Mouse (Mus musculus): ENCODE data around the gene Rho.

The Rho gene

DNA sequence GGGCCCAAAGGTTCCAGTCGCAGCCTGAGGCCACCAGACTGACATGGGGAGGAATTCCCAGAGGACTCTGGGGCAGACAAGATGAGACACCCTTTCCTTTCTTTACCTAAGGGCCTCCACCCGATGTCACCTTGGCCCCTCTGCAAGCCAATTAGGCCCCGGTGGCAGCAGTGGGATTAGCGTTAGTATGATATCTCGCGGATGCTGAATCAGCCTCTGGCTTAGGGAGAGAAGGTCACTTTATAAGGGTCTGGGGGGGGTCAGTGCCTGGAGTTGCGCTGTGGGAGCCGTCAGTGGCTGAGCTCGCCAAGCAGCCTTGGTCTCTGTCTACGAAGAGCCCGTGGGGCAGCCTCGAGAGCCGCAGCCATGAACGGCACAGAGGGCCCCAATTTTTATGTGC is at the start of gene Rho:
Rho (plus strand) TSS at position 110 of the 400 bp plus-strand sequence.
- no peak for DNase-seq

DNA sequence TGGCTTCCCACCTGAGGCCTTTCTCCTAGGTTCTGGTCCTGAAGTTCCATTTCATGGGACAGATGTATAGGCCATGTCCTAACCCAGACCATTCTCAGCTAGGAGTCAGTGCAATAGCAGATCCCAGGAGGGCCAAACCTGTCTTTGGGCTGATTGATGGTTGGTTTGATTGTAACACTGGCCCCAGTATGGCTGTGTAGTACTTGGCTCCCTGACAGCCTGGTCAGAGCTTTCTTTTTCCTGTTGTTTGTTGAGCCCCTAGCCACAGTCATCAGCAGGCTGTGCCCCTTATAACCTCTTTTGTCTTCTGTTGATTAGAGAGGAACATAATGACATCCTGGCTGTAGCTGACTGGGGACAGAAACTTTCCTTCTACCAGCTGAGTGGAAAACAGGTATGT is 47.5 kb upstream of the Rho start:
- DNase-seq = no peak

DNA sequence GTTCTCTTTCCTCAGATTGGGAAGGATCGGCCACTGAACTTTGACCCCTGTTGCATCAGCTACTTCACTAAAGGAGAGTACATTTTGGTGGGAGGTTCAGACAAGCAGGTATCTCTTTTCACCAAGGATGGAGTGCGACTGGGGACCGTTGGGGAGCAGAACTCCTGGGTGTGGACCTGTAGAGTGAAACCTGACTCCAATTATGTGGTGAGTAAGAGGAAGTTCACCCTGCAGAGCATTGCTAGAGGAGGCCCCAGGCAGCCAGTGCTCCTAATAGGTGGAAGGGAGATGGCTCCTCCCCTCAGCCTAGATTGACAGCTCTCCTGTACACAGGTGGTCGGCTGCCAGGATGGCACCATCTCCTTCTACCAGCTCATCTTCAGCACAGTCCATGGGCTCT is 44.7 kb upstream of the Rho start:
- peak; percentile 18 to 44 for DNase-seq

DNA sequence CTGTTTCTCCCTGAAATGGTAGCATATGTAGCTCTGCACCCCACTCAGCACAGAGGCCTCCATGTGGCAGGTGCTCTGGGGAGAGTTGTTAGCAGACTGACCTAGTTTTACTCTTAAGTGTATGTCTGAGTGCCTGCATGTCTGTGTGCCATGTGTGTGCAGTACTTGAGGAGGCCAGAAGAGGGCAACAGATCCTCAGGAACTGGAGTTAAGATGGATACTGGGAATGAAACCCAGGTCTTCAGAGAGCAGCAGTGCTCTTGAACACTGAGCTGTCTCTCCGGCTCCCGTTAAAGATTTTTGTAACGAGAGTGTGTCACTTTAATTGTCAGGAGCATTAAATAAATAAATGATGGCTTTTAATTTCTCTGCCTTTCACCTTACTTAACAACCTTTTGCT is 43.3 kb upstream of the Rho start:
- DNase-seq = peak; percentile 44 to 51

DNA sequence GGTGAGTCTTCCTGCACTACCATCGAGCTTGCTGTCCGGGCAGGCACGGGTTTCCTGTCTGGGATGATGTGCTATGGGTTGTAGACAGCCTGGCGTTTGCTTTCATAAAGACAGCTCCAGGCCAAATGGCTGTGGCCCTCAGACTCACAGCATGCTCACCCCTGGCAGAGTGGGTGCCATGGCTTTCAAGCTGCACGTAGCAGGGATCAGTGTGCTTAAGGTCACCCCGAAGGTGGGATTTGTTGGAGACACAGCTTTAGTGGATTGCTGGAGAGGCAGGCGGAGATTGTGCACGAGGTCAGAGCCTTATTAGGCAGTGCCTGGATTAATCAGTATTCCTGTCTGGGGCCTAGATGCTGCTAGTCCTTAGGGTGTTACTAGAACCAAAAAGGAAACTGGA is 40.9 kb upstream of the Rho start:
- DNase-seq = no peak

DNA sequence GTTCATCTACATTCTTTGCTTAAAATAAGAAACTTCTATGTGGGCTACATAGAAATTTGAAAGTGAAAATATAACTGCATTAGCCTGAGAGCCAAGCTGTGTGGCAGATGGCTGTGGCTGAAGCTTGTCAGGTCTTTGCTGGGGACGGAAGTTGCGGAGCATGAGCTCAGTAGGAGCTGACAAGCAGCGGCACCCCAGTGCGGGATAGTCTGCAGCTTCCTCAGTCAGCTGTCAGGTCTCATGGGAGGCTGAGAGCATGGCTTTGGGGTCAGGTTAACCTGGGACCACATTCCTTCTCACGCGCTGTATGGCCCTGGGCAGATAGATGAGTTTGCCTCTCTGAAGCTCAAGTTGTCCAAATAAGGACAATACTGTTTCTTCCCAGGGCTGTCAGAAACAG is 40.5 kb upstream of the Rho start:
- no peak for DNase-seq

DNA sequence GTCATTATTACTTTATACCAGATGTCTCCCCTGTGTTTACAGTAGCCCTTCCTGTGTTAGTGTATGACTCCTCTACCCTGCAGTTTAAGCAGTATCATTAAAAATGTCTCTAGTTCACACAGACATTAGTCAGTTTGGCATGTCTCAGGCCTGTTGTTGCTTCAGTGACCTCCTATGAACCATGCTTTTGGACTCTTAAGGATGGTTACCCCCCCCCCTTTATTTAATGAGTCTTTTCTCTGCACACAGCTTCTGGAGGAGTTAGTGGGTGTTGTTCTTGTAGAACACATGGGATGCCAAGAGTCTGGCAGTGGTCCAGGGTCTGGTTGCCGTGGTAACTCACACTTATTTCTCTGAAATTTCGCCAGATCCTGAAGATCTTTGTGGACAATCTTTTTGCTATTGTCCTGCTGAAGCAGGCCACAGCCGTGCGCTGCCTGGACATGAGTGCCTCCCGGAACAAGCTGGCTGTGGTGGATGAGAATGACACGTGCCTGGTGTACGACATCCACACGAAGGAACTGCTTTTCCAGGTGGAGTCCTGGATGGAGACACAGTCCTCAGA is 40.0 kb upstream of the Rho start:
- DNase-seq = no peak

DNA sequence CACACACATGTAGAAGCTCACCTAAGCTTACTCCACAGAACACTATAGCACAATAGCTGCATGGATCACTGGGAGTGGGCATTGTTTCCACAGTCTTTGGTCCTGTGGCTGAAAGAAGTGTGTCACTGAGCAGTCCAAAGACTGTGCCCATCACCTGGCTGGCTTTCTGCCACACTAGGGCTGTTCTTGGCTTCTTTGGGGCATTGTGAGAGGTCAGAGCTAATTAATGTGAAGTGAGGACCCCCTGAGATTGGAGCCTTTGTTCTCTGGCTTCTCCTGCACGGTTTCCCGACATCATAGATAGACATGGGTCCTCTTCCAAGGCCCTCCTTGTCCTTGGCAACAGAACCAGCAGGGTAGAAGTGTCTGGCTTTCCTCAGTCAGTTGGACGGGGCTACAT is 39.2 kb upstream of the Rho start:
- no peak for DNase-seq

DNA sequence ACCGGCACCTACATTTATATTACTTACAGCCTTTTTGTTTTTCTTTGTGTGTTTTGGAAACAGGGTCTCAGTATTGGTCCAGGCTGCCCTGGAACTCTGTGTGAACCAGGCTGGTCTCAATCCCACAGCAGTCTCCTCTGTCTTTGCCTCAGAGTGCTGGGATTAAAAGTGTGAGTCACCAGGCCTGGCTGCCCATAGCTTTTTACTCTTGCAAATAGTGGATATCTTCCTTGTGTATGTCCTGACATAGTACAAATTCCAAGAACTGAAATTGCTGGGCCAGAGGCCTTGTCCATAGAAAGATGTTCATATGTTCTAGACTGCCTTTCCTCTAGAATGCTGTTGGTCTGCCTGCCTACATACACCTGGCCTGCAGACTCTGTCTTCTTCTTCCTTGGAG is 35.2 kb upstream of the Rho start:
- no peak for DNase-seq

DNA sequence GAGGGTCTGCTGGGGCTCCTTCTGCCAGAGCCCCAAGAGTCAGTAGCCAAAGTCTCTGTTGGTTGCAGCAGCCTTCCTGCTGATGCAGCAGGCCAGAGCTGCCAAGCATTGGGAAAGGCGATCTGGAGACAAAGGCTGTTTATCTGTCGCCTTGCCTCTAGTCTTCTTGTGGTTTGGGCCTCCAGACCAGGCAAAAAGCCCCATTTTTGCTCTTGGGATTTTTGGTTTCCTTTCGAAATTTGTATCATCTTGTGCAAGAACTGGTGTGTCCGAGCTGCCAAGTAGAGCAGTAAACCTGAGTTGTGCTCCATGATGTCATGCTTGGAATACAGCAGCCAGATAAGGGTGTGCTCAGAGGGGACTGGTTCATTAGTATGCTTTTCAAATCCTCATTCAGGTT is 34.4 kb upstream of the Rho start:
- DNase-seq = no peak

DNA sequence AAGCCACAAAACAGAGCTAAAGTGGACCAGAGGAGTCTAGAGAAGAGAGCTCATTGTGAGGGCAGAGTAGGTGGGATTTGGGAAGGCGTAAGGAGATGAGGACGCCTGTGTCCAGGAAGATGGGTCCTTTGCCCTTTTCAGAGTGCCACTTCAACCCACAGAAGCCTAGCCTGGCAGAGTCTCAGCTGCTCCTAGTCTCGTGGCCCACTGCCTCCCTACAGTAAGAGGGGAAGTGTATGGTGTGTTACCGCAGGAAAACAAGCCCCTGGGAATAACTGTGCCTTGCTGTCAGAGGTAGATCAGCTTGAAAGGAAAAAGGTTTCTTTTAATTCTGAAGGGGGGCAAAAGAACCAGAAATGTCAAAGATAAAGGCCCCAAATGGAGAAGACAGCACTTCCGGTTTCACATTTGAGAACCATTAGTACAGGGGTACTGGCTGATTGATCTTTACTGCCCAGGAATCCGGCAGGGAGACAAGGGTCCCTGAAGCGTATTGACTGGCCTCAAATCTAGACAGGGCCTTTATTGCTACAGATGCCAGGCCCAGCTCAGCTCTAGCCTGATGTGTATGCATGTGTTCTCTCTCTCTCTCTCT is 33.5 kb upstream of the Rho start:
- no peak for DNase-seq

DNA sequence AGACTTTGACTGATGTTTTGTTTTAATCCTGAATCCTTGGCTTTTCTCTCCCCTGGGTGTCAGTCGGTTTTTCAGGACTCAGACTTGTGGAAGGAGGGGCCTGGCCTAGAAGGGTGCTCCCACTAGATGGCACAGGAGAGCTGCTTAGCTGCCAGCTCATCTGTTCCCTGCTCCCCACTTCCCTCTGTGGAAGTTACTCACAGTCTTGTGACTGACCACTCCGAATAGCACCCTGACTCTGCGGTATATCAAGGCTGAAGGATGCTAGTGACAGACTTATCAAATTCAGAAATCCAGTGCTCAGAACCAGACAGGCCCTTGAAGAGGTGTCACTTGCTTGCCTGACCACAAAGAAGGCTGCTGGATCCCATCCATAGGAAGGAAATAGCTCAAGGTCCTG is 30.5 kb upstream of the Rho start:
- DNase-seq = peak; percentile 65 to 70

DNA sequence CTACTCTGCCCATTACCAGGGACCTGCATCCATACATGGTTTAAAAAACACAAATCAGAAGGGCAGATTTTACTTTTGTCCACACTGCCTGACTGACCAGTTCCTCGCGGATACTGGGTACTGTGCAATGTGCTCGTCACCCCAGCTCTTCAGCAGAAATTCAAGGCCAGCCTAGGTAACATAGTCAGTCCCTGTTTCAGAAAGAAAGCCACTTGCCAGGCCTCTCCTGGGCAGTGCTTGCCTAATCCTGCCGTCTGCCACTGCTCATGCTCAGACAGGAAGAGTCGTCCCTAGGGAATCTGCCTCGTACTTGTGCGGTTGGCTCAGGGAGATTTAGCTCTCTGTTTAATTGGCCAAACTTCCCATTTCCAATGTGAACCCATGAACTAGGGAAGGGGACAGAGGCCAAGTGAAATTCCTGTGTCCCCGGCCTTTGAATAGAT is 30.0 kb upstream of the Rho start:
- DNase-seq = no peak

DNA sequence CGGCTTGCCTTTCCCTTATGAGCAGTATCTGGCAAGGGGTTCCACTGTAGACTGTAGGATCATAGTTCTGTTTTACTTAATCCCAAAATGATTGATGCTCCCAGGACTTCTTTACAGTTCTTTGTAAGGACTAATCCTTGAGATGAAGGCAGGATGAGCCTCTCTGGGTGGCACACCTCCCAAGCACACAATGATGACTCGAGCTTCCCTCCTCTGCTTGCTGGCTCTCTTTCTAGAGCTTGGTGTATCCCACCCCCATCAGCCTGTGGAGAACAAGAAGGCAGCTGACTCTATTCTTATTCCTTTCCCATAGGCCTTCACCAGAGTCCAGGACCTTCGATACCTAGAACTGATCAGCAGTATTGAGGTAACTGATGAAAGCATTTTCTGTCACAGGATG is 29.0 kb upstream of the Rho start:
- no peak for DNase-seq

DNA sequence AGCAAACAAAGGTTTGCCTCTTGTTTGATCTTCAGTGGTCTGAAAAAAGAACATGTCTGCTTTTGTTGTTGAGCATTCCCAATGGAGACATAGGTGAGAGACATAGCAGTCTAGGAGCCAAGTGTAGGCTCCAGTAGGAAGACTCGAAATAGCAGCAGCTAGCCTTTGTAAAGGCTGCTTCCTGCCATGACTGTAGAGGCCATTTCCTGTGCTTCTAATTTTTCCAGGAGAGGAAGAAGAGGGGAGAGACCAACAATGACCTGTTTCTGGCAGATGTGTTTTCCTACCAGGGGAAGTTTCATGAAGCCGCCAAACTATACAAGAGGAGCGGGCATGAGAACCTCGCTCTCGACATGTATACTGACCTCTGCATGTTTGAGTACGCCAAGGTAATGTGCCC is 26.0 kb upstream of the Rho start:
- no peak for DNase-seq

DNA sequence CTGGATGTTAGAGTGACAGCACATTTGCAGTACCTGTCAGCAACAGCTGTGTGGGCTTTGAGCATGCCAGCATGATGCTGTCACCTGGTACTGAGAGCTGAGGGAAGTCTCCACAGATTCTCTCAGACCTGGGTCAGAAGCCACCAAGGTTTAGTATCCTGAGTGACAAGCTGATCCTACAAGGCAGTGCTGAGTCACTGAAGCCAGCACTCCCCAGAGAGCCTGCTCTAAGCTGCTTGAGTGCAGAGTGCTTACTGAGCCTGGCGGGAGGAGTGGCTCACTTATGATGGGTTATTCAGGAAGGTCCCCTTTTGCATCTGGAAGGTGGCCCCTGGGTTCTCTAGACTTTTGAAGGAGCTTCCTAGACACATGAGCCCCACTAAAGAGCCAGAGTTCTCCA is 25.1 kb upstream of the Rho start:
- no peak for DNase-seq

DNA sequence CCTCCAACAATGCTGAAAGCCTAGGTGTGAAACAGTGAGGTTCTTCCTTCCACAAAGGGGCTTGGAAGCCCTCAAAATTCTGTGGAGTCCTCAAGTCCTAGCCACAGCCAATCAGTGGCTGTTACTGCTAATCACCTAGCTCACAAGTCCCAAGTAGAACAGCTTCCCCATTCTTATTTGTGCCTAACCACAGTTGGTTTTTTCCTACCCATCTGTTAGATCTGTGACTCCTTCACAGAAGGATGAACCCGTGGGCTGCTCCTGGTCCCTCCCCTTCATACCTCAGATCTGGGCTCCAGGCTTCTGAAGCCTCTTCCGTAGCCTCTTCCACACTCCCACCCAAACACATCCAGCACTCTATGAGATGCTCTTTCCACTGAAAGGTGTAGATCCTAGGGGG is 24.7 kb upstream of the Rho start:
- DNase-seq = no peak

DNA sequence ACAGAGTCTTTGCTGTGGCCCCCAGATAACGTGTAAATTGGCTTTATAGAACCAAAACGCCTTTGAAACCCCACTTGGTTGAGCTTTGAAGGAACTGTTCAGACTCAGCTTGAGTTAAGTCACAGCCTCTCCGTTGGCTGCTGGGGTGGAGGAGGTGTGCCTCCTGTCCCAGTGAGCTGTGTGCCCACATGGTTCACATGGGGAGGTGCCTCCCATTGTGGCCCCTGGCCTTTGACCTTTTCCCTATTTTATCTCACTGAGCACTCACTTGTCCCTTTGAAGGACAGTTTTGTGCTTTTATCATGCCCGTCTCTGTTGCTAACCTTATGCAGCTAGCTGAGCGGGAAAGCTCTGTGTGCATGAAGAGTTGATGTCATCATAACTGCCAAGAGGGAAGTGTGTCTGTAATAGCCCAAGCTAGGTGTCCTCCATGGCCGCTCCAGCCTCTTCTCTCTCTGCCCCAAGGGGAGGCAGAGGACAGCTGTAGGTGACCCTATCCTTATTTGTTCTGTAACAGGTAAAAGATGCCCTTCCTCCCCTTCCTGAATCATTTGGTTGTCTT is 23.0 kb upstream of the Rho start:
- DNase-seq = no peak

DNA sequence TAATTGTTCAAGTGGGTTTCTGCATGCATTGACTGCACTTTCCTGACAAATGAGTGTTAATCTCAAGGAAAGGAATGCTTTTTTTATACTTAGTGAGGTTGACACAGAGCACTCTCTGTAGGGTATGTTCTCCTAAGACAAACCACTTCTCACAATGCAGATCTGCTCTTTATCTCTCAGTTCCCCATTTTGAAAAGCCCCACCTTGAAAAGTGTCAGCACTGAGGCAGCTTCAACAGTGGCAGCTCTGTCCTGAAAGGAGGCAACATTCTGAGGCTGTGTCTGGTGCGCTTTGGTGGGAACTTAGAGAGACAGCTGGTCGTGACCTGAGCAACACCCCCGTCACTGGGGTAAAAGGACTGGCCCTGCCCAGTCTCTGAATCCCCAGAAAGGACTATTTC is 22.5 kb upstream of the Rho start:
- DNase-seq = no peak

DNA sequence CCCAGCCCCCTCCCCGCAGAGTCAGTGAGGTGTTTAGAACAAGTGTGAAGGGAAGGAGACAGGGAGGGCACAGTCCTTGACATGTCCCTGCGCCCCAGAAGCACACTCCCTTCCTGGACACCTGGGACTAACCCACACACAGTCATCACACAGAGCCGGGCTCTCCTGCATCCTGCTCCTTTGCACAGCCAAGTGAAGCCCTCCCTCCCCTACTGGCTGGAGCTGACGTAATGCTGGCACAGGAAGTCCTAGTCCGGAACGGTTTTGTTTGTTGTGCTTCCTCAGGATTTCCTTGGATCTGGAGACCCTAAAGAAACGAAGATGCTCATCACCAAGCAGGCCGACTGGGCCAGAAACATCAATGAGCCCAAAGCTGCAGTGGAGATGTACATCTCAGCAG is 21.6 kb upstream of the Rho start:
- peak; percentile 21 to 43 for DNase-seq

DNA sequence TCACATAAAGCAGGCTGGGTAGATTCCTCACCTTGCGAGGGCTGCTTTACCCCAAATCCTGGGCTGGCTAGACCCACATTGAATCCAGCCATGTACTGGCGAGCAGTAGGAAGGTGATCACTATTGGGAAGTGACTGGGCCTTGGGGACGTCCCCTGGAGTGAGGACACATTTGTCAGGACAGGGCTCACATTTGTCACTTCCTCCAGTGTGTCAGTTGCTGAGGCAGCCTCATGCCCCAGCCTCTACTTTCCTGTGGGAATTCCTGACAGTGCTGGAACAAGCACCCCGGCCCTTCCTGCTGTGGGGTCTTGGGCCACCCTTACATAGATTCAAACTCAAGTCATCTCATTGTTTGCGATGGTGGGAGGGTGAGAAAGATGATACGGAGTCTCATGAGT is 19.8 kb upstream of the Rho start:
- DNase-seq = no peak

DNA sequence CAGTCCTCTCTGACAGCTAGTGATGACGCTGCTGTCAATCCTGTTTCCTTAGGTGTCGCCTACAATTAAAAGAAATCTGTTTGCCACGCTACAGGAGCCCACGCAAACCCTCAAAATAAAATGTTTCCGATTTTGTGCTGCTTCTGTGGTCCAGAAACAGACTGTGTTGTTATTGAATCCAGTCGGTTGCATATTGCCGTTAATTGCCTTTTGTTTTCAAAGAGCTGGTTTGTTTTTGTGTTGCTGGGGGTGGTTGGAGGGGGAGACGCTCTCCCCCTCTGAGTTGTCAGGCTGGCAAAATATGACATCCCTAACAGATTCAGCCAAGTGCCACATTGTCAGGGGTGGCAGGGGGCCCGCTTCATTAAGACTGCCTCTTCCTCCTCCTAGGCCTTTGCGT is 18.1 kb upstream of the Rho start:
- no peak for DNase-seq

DNA sequence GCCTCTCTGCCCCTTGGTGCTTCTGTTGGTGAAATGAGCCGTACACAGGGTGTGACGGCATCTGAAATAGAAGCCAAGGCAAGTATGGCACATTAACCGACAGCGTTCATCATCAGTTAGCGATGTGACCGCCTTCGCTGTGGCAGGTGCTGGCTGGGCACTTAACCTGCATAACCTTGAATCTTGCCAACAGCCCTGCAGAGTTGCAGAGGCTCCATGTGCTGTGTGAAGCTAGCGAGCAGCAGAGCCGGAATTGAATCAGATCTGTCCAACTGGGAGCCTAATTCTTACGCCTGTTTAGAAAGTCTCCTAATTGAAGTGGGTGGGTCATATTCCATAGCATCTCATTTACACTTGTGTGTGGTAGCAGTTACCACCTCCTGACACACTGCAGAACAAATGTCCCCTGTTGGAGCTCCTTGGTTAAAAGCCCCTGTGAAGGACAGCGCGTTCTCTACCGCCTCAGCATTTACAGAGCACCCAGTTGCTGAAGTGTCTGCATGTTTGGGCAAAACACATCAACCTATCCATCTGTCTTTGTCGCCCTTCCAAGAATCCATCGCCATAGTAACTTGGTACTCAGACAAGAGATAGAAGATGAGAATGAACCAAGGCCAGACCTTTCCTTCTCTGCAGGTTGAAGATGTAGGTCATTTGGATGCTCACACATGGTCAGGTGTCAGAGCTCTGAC is 16.9 kb upstream of the Rho start:
- no peak for DNase-seq
